Mouse (Mus musculus): ENCODE data around the gene Nanos2. TPM values are rescaled to one million over a fixed set of nuclear protein-coding genes. Genes with fewer than 3 reads are reported as not detected.

Nanos2 gene
- polyA plus RNA-seq, 1 experiment from 2014 or later, result not detected

GRCm38 (mm10) chr7:19007026-19007977 is 20.1 kb downstream of the Nanos2 start:
- Histone ChIP-seq H3K27me3 (ENCODE audit: insufficient read depth, low read length) (no peaks in the 10 kb centered on the region), H3K4me2 (ENCODE audit: low read depth, low read length) (peak overlapping the region; percentile 63), H3K9ac (replicated peaks) (peak overlapping the region; percentile 18; the same call in 1 of the 2 replicates), H3K4me3 (ENCODE audit: low read depth, low read length) (0 out of 2 replicates have a peak overlapping the region, but pooled peaks have one; percentile 16), H3K27ac (ENCODE audit: low read depth) (peak overlapping the region; percentile 89), H3K4me1 (ENCODE audit: insufficient read depth) (peaks cover 42% of the 10 kb centered on the region), H3K9me3 (ENCODE audit: low read length) (no peaks in the 10 kb centered on the region), H3K36me3 (replicated peaks; ENCODE audit: insufficient read depth, low read length) (peaks cover 17% of the 10 kb centered on the region; the same call in 1 of the 2 replicates)
- TF ChIP-seq CTCF (IDR thresholded peaks at IDR 0.05; ENCODE audit: low read depth) (no peak), EP300 (IDR thresholded peaks at IDR 0.05; ENCODE audit: low read depth) (no peak)
- 58% methylated on average over 13 of the region's 13 CpGs for WGBS (ENCODE audit: insufficient replicate concordance)
- peak; percentile 26 for ATAC-seq
- DNase-seq, result peak; percentile 70

- TF ChIP-seq CTCF (IDR thresholded peaks at IDR 0.05; ENCODE audit: low read depth) (no peak), EP300 (IDR thresholded peaks at IDR 0.05; ENCODE audit: low read depth) (no peak)
- ATAC-seq, result peak; percentile 73
- Histone ChIP-seq H3K9ac (replicated peaks) (no peak overlapping the region), H3K36me3 (replicated peaks; ENCODE audit: insufficient read depth, low read length) (peaks cover 14% of the 10 kb centered on the region; the same call in 1 of the 2 replicates), H3K4me2 (ENCODE audit: low read depth, low read length) (no peak overlapping the region), H3K9me3 (ENCODE audit: low read length) (no peaks in the 10 kb centered on the region), H3K27ac (ENCODE audit: low read depth) (peak overlapping the region; percentile 95), H3K27me3 (ENCODE audit: insufficient read depth, low read length) (no peaks in the 10 kb centered on the region), H3K4me3 (ENCODE audit: low read depth, low read length) (no peak overlapping the region), H3K4me1 (ENCODE audit: insufficient read depth) (peaks cover 32% of the 10 kb centered on the region)
- 54% methylated on average over 7 of the region's 7 CpGs for WGBS (ENCODE audit: insufficient replicate concordance)
- peak; percentile 71 for DNase-seq
Observed at GRCm38 (mm10) chr7:19010581-19010980, 23.4 kb downstream of the Nanos2 start.

GRCm38 (mm10) chr7:19012025-19012621 is 24.9 kb downstream of the Nanos2 start:
- TF ChIP-seq CTCF (IDR thresholded peaks at IDR 0.05; ENCODE audit: low read depth) (no peak), EP300 (IDR thresholded peaks at IDR 0.05; ENCODE audit: low read depth) (no peak)
- Histone ChIP-seq H3K4me2 (ENCODE audit: low read depth, low read length) (peak overlapping the region; percentile 69), H3K27me3 (ENCODE audit: insufficient read depth, low read length) (no peaks in the 10 kb centered on the region), H3K4me3 (ENCODE audit: low read depth, low read length) (peak overlapping the region; percentile 33), H3K9ac (replicated peaks) (peak overlapping the region; percentile 74), H3K4me1 (ENCODE audit: insufficient read depth) (peaks cover 26% of the 10 kb centered on the region), H3K9me3 (ENCODE audit: low read length) (no peaks in the 10 kb centered on the region), H3K27ac (ENCODE audit: low read depth) (peak overlapping the region; percentile 95), H3K36me3 (replicated peaks; ENCODE audit: insufficient read depth, low read length) (peaks cover 4% of the 10 kb centered on the region; the same call in 1 of the 2 replicates)
- peak; percentile 50 for ATAC-seq
- 3% methylated on average over 23 of the region's 31 CpGs for WGBS (ENCODE audit: insufficient replicate concordance)
- DNase-seq, result peak; percentile 69

GRCm38 (mm10) chr7:19012882-19013281 is 25.7 kb downstream of the Nanos2 start:
- Histone ChIP-seq H3K4me2 (ENCODE audit: low read depth, low read length) (peak overlapping the region; percentile 69), H3K4me3 (ENCODE audit: low read depth, low read length) (no peak overlapping the region), H3K27me3 (ENCODE audit: insufficient read depth, low read length) (no peaks in the 10 kb centered on the region), H3K9me3 (ENCODE audit: low read length) (no peaks in the 10 kb centered on the region), H3K9ac (replicated peaks) (no peak overlapping the region), H3K4me1 (ENCODE audit: insufficient read depth) (peaks cover 26% of the 10 kb centered on the region), H3K36me3 (replicated peaks; ENCODE audit: insufficient read depth, low read length) (peaks cover 3% of the 10 kb centered on the region; the same call in 1 of the 2 replicates), H3K27ac (ENCODE audit: low read depth) (peak overlapping the region; percentile 95)
- WGBS (ENCODE audit: insufficient replicate concordance), result 21% methylated on average over 2 of the region's 2 CpGs
- TF ChIP-seq EP300 (IDR thresholded peaks at IDR 0.05; ENCODE audit: low read depth) (peak; percentile 63), CTCF (IDR thresholded peaks at IDR 0.05; ENCODE audit: low read depth) (no peak)
- DNase-seq, result peak; percentile 71
- ATAC-seq, result peak; percentile 51

GRCm38 (mm10) chr7:19014452-19014851 is 27.3 kb downstream of the Nanos2 start:
- peak; percentile 21 for DNase-seq
- Histone ChIP-seq H3K27ac (ENCODE audit: low read depth) (peak overlapping the region; percentile 82), H3K4me2 (ENCODE audit: low read depth, low read length) (no peak overlapping the region), H3K4me1 (ENCODE audit: insufficient read depth) (peaks cover 23% of the 10 kb centered on the region), H3K36me3 (replicated peaks; ENCODE audit: insufficient read depth, low read length) (peaks cover 3% of the 10 kb centered on the region; the same call in 1 of the 2 replicates), H3K9ac (replicated peaks) (no peak overlapping the region), H3K4me3 (ENCODE audit: low read depth, low read length) (no peak overlapping the region), H3K9me3 (ENCODE audit: low read length) (no peaks in the 10 kb centered on the region), H3K27me3 (ENCODE audit: insufficient read depth, low read length) (no peaks in the 10 kb centered on the region)
- ATAC-seq, result no peak
- 0 out of 2 replicates have a peak, but pooled peaks have one; percentile 3 for TF ChIP-seq CTCF (IDR thresholded peaks at IDR 0.05; ENCODE audit: low read depth)
- TF ChIP-seq EP300 (IDR thresholded peaks at IDR 0.05; ENCODE audit: low read depth), result no peak
- whole genome bisulfite sequencing (ENCODE audit: insufficient replicate concordance), result 68% methylated on average over 15 of the region's 15 CpGs

- Histone ChIP-seq H3K4me2 (ENCODE audit: low read depth, low read length) (no peak overlapping the region), H3K27ac (ENCODE audit: low read depth) (peak overlapping the region; percentile 82), H3K4me3 (ENCODE audit: low read depth, low read length) (no peak overlapping the region), H3K4me1 (ENCODE audit: insufficient read depth) (peaks cover 18% of the 10 kb centered on the region), H3K9ac (replicated peaks) (no peak overlapping the region), H3K36me3 (replicated peaks; ENCODE audit: insufficient read depth, low read length) (peaks cover 3% of the 10 kb centered on the region; the same call in 1 of the 2 replicates), H3K9me3 (ENCODE audit: low read length) (no peaks in the 10 kb centered on the region), H3K27me3 (ENCODE audit: insufficient read depth, low read length) (no peaks in the 10 kb centered on the region)
- TF ChIP-seq EP300 (IDR thresholded peaks at IDR 0.05; ENCODE audit: low read depth) (peak; percentile 49; the same call in 1 of the 2 replicates), CTCF (IDR thresholded peaks at IDR 0.05; ENCODE audit: low read depth) (no peak)
- DNase-seq, result no peak
- 72% methylated on average over 4 of the region's 4 CpGs for WGBS (ENCODE audit: insufficient replicate concordance)
- ATAC-seq, result peak; percentile 59
Observed at GRCm38 (mm10) chr7:19016042-19016441, 28.8 kb downstream of the Nanos2 start.
